Mouse (Mus musculus) embryo, embryonic 10.5 days (tissue): ENCODE measurements around the gene Cyth1.

Experiments used
- DNase-seq: peaks from one replicate; pipeline ENCODE4 v3.0.0-alpha.2; 2015; ENCODE audit warnings: low spot score

Gene Cyth1

GRCm38 (mm10) chr11:118103383-118103782 lies 145.0 kb downstream of the Cyth1 start:
- DNase-seq = no peak

GRCm38 (mm10) chr11:118102838-118103237 lies 145.6 kb downstream of the Cyth1 start:
- peak; percentile 89 for DNase-seq

- DNase-seq = no peak
Measured at GRCm38 (mm10) chr11:118101133-118101532, 147.3 kb downstream of the Cyth1 start.

GRCm38 (mm10) chr11:118096736-118097135 lies 151.7 kb downstream of the Cyth1 start:
- no peak for DNase-seq

- DNase-seq = no peak
Measured at GRCm38 (mm10) chr11:118095004-118095403, 153.4 kb downstream of the Cyth1 start.

- DNase-seq = peak; percentile 44
Measured at GRCm38 (mm10) chr11:118091002-118091670, 157.3 kb downstream of the Cyth1 start.

- DNase-seq = no peak
Measured at GRCm38 (mm10) chr11:118088896-118089295, 159.5 kb downstream of the Cyth1 start.

GRCm38 (mm10) chr11:118085961-118086360 lies 162.4 kb downstream of the Cyth1 start:
- DNase-seq = no peak

- no peak for DNase-seq
Measured at GRCm38 (mm10) chr11:118085176-118085575, 163.2 kb downstream of the Cyth1 start.

GRCm38 (mm10) chr11:118084266-118084665 lies 164.1 kb downstream of the Cyth1 start:
- no peak for DNase-seq

- DNase-seq = peak; percentile 89
Measured at GRCm38 (mm10) chr11:118083811-118084210, 164.6 kb downstream of the Cyth1 start.

GRCm38 (mm10) chr11:118082294-118082693 lies 166.1 kb downstream of the Cyth1 start:
- DNase-seq = no peak
